Mouse (Mus musculus) cerebral cortex, adult 2 months (tissue): ENCODE results near the gene a.

Source experiments
- WGBS: fragments of 180-500 bp; shearing (Covaris S2); methylation state at CpG from one replicate; pipeline ENCODE4 v1.1.7; 2018; 5-methylcytosine and 5-hydroxymethylcytosine counted together

The a gene

GRCm38 (mm10) chr2:154926843-154927242, 135.6 kb downstream of the a start:
- WGBS = 82% methylated on average over 6 of the region's 6 CpGs

DNA sequence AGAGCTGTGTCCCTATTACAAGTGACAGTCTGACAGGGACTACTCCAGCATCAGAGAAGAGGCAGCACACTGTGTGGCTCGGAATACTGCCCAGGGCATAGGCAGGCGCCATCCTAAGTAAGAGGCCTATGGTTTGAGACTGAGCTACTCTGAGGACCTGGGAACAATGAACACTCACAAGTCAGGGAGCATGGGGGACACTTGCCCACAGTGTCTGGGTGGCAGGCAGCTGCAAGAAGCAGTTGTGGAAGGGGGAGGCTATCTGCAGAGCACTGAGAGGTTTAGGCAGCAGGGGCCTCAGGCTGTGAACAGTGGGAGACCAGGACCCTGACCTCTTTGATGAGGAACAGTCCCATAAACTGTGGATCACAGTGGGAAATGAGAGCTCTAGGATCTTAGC, 137.1 kb downstream of the a start:
- WGBS = 80% methylated on average over 2 of the region's 2 CpGs

- 51% methylated on average over 4 of the region's 4 CpGs for WGBS
These were observed 142.7 kb downstream of the a start for GRCm38 (mm10) chr2:154933884-154934283.

DNA sequence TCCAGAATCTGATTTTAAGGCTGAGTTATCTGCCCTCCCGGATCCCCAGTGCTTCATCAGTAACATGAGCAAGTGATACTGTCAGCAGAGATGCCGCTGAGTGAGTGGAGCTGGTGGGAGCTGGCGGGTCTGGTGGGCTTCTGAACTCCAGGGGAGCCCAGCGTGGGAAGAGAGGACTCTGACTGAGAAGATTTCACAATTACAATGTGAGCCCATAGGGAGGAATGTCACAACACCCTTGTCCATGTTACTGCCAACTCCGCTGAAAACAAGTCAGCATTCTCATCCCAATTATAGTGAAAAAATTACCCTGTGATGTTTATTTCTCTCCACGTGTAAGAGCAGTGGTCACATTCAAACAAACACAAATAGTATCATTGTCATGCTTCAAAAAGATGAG, 144.9 kb downstream of the a start:
- 74% methylated on average over 6 of the region's 6 CpGs for WGBS

DNA sequence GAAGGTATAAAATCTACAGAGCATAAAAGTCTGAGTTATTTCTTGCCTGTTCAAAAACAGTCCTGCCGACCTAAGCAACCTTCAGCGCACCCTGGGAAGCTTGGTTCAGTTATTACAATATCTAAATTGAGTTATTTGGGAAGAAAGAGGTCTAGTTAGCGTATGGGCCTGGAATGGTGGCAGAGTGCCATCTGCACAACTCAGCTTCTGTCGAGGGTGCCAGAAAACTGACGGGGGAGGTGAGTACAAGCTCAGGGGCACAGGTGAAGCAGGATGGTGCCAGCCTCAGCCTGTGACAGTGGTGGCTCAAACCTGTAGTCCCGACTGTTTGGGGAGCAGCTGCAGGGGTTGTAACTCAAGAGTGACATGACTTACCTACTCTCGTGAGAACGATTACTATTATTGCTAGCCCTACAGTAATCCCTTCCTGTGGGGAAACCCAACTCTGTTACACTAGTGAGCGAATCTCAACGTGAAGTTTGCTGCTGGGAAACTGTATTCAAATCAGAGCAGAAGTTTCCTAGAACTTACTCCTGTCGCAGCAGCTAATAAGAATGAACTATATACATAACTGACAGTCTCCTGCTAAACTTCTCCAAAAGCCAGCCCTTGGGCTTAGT, 145.4 kb downstream of the a start:
- WGBS = 73% methylated on average over 11 of the region's 11 CpGs

DNA sequence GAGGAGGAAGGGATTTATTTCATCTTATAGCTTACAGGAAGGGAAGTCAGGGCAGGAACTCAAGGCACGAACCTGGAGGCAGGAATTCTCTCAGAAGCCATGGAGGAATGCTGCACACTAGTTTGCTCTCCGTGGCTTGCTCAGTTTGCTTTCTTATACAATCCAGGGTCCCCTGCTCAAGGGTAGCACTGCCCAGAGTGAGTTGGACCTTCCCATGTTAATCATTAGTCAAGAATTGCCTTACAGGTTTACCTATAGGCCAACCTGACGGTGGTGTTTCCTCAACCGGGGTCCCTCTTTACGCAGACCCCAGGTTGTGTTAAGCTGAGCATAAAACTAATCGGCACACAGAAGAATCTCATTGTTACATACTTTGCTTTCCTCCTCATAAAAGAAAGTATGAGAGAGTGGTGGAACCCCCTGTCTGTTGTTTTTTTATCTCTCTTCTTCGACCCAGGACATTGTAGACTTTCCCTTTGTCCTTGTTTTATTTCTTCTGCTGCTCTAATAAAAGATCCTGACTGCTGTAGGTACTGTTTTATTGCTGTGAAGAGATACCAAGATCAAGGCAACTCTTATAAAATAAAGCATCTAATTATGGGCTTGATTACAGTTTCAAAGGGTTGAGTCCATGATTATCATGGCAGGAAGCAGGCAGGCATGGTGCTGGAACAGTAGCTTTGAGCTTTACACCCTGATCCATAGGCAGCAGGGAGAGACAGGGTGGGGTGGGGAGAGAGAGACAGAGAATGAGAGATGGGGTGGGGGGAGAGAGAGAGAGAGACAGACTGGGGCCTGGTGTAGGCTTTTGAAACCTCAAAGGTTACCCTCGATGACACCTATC, 146.6 kb downstream of the a start:
- WGBS = 91% methylated on average over 8 of the region's 8 CpGs

GRCm38 (mm10) chr2:154941952-154942351, 150.8 kb downstream of the a start:
- WGBS = 82% methylated on average over 10 of the region's 10 CpGs

GRCm38 (mm10) chr2:154942546-154942945, 151.3 kb downstream of the a start:
- WGBS = 66% methylated on average over 11 of the region's 11 CpGs

- 16% methylated on average over 11 of the region's 11 CpGs for WGBS
These were observed 151.9 kb downstream of the a start for GRCm38 (mm10) chr2:154943101-154943500.

GRCm38 (mm10) chr2:154946921-154947320, 155.7 kb downstream of the a start:
- 95% methylated on average over 3 of the region's 3 CpGs for WGBS

- WGBS = 77% methylated on average over 7 of the region's 7 CpGs
These were observed 158.2 kb downstream of the a start for GRCm38 (mm10) chr2:154949352-154949751.

DNA sequence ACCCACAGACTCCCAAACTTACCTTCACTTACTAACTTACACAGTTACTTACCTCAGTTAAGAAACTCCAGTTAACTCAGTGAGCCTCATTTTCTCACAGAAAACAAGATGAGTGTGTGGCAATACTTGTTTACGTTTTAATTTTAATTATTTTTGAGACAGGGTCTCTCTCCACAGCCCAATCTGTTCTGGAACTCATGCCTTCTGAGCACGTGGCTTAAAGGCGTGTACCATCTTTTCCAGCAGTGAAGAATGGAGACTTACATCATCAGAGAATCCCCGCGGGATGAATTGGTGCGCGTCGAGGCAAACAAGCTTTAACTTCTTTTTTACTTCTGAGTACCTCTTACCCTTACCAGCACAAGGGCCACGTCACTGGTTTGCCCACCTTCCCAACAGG, 158.7 kb downstream of the a start:
- 84% methylated on average over 9 of the region's 9 CpGs for WGBS

DNA sequence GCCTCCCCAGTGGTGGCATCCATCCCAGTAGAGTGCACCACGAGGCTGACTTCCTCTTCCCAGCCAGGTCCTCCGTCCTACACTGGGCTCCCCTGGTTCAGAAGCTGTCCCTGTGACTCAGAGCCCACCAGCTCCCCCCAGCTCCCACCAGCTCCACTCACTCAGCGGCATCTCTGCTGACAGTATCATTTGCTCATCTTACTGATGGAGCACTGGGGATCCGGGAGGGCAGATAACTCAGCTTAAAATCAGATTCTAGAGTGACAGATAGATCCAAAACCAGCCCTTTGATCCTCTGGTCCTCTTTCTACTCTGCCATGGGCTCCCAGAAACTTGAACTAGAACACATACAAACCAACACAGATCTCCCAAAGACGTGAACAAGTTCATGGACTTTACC, 159.4 kb downstream of the a start:
- 74% methylated on average over 5 of the region's 5 CpGs for WGBS

GRCm38 (mm10) chr2:154959486-154959885, 168.3 kb downstream of the a start:
- 90% methylated on average over 5 of the region's 5 CpGs for WGBS

DNA sequence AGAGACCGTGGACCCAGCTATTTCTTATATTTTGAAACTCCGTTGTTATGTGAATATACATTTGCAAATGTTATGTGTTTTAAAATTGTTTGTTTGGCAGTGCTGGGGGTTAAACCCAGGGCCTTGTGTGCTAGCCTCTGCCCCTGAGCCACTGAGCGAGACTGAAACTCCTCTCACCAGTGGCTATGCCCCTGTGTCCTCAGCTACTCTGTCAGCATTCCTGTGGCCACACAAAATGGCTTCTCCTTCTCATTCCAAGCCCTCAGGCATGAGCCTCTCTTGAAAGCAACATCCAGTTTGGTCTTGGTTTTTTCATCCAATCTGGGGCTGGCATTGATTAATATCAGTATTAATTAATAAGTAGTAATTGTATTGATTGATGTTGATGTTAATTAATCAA, 168.7 kb downstream of the a start:
- WGBS = 94% methylated on average over 3 of the region's 3 CpGs

DNA sequence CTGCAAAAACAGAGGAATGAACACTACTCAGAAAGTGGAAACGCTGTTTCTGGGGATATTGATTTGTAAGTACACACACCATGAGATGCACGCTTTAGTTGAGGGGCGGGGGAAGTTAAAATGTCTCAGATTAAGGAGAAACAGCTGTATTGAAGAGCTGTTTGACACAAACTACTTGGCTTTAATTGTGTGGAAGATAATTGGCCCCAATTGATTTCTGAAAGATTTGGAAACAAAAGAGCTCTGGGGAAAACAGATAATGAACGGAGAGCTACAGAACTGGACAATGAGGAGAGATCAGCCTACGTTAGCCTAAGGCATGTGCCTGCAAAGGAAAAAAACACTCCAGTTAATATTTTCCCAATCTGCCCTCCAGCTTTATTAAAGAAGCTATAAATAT, 172.0 kb downstream of the a start:
- WGBS = 69% methylated on average over 5 of the region's 5 CpGs

DNA sequence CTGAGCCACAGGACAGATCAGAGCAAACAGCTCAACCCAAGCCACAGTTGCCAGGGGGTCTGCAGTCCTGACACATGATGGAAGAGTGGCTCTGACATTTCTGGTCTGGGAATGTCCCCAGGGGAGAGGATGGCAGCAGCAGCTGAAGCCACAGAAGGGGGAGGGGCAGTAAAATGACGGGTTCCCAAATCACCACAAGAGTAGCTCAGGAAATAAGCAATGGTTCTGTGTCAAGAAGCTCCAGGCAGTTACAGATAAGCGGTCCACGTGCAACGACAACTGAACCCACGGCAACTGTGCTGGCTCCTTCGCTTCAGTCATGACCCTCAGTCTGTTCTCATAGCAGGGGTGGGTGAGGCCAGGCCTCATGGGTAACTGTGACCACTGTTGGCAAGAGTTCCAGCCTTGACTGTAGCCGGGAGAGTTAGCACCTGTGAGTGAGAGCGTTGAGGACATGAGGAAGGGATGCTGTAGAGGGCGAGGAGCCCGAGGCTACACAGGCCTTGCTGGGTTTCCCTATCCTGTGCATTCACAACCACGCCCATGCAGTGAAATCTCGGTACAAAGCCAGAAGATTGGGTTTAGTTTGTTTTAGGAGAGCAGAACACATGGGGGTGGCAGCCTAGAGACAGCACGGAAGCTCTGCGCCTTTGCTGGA, 178.7 kb downstream of the a start:
- 67% methylated on average over 14 of the region's 14 CpGs for WGBS

DNA sequence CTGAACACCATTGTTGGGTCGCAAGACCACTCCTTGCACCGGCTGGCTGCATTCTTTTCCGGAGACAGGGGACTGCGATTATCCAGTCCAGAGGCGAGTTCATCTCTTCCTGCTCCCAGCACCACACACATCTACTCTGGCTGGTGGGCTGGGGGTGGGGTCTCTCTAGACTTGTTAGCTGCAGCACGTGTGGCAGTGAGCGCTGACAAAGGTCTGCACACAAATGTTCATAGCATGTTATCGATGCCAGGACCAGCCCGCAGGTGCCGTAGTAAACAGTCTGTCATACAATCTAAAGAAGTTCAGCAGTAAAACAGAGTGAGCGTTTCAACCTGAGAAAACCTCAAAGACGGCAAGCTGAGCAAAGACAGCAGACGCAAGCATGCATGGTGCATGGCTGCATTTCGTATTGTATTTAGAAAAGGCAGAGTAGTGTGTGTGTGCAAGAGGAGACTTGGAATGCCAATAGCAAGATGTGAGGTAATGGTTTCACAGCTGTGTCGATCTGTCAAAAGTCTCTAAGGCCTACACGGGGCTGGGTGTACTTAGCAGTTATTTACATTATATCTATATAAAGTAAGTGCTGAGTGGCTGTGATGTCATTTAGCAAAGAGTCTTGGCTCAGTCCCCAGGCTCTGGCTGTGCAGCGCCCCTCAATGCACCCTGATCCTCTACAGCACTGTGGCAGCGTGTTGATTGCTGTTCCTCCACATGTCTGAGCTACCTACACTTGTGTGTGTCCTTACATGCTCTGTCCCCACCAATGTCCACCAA, 180.9 kb downstream of the a start:
- WGBS = 40% methylated on average over 18 of the region's 18 CpGs

DNA sequence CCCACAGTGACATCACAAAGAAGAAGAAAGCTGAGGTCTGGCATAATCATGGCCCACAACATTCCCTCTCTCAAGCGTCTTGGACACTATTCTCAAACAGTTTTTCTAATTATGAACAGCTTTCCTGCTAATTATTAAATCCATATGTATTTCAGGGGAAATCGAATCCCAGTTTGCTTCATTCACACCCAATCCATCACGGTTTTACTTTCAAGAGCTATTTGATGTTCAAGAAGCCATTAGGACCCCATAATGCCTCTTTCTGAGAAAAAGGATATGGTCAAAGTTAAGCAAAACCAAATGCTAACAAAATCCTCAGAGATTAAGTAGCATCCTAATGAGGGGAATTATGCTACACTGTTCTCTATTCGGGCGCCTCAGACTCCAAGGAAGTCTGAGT, 181.8 kb downstream of the a start:
- 82% methylated on average over 5 of the region's 5 CpGs for WGBS

DNA sequence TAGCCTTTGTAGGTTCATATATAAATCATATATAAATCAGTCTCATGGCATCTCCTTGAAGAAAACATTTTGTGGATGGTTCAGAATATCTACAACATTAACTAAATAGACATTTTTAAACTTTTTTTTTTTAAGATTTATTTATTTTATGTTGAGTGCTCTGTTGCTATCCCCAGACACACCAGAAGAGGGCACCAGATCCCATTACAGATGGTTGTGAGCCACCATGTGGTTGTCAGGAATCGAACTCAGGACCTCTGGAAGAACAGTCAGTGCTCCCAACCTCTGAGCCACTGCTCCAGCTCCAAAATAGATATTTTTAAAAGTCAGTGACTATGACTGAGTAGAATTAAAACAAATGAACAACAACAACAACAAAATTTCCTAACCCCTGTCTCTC, 195.4 kb downstream of the a start:
- 70% methylated on average over 1 of the region's 1 CpGs for WGBS

DNA sequence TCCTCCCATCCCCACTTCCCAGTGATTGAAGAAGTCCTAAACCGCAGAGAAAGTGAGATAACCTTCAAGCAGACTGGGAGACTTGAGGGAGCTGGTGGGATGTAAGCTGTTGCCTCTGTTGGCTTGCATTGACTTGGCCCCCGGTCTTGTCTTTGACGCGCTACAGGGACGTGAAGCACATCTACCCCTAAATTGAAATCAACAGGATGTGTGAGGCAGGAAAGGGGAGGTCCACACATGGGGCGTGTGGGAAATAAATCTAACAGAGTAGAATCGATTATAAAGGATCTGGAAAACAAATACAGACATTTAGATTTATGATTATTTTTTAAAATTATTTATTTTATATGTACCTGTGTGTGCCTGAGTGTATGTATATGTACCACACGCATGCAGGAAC, 200.2 kb downstream of the a start:
- 83% methylated on average over 8 of the region's 8 CpGs for WGBS

DNA sequence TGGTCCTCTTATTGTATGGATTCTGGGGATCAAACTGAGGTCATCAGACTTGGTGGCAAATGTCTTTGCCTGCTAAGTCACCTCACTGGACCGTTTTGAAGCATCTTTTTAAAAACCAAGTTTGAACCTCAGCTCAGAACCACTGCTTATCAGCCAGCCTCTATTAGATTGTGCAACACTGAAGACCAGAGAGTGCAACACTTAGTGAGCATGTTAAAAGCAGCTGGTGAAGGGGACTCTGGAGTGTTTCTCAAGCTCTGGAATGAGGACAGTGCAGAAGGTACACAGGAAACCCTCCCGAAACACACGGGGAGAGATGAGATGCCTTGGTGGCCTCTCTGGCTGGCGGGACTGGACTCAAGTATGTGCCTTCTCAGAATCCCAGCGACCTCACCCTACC, 200.9 kb downstream of the a start:
- 86% methylated on average over 5 of the region's 5 CpGs for WGBS
